Mouse (Mus musculus) erythroid progenitor cell, adult 5-6 weeks (primary cell): ENCODE data around the gene Sec24b. TPM values are rescaled to one million over a fixed set of nuclear protein-coding genes. Genes with fewer than 3 reads are reported as not detected.

Experiments
- ATAC-seq: replicated peaks from 2 replicates; pipeline ENCODE4 v1.8.0; 2016; ENCODE audit warnings: moderate number of reproducible peaks, mild to moderate bottlenecking, moderate TSS enrichment, inconsistent platforms; ENCODE audit not compliant: poor library complexity, low FRiP score, severe bottlenecking
- total RNA-seq, 2 experiments: library from RNA; stranded (forward) in 1 of 2; stranded (reverse) in 1 of 2; fragments of 150-400 nt in 1 of 2; fragments of 186-747, 209-891 nt in 1 of 2; gene quantifications; 2 replicates each; pipeline versions ENCODE4 v1.2.3 to v1.2.4; 2015 to 2017; ENCODE audit warnings: low replicate concordance in 2 of 2

The Sec24b gene
- total RNA-seq, 2 experiments from 2014 or later = 18.0 to 39.4 TPM

DNA sequence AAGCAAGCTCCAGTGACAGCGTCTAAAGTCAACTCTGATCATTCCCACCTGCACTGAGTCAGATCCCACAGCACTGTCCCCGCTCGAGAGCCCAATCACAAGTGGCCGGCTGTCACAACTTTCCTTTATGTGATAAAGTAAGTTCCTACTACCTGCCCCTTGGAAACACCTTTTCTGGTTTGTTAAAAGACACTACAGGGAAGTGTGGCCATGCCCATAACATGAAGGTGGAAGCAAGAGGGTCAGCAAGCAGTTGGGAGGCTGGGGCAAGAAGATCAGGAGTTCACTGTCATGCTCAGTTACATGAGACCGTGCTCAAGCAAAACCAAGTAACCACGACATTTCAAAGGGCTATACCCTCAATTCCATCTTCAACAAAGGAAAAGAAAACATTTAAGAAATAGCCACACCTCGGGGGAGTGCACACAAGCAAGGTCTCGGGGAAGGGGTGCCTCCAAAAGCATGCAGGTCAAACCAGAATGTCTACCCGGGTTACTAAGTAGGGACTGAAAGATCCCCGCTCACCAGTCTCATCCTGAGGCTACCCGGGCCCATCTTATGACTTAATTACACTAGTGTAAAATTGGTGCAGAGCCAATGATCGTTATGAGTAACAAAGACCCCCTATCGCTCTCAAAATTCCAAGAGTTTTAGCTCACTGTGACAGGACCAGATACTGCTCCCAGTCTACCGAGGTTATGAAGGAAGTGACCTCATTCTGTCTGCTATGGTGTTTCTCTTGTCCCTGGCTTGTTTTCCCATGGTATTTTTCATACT lies 3.6 kb downstream of the Sec24b start:
- no peak for ATAC-seq

DNA sequence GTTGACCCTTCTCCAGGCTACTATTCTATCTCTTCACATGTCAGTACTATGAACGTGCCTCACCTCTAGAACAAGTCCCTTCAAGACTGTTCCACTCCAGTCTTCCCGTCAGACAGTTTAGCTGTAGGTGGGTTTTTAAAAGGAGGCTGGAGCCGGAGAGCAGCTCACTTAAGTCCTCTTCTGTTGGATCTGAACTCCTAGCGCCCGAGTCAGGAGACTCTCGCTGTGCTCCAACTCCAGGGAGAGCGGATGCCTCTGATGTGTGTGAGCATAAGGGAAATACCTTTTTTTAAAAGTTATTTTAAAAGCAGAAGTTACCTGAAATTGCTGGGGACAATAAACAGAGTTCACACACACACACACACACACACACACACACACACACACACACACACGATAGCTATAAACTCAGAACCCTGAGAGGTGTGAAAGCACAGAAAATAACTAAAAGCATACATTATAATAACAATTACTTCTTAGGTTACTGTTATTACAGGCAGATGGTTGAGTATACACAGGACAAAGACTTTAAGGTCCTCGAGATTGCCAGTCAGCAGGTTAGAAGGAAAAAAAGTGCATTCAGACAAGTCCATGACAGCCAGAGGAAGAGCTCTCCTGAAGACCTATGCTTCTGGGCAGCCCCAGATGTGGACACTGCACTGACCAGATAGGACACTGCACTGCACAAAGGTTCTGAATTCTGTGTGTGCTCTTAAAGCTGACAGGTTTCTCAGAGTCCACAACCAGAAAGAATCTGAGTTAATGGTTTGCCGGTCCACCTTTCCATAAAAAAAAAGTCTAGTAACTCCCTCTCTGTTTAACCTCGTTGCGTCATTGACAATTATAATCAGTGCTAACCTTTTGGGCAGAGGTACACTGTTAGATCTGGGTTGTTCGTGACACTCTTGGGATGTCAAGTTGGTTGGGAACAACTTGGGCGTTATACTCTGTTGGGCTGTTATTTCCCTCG lies 5.7 kb downstream of the Sec24b start:
- ATAC-seq = no peak

DNA sequence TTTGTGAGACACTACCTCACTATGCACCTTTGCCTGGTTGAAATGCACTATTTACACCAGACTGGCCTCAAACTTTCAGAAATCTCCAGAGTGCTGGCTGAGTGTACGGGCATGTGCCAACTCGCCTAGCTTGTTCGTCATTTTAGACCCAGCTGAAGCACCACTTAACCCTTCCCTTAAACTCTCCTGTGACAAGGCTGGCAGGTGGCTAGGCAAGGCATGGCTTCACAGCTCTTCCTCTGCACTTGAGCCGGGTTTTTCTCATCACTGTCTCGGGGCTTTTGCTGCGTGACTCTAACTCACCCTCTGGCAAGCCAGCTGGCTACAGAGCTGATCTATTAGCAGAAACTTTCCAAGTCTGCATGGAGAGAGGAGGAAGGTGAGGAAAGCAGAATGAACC lies 6.8 kb downstream of the Sec24b start:
- ATAC-seq = no peak

DNA sequence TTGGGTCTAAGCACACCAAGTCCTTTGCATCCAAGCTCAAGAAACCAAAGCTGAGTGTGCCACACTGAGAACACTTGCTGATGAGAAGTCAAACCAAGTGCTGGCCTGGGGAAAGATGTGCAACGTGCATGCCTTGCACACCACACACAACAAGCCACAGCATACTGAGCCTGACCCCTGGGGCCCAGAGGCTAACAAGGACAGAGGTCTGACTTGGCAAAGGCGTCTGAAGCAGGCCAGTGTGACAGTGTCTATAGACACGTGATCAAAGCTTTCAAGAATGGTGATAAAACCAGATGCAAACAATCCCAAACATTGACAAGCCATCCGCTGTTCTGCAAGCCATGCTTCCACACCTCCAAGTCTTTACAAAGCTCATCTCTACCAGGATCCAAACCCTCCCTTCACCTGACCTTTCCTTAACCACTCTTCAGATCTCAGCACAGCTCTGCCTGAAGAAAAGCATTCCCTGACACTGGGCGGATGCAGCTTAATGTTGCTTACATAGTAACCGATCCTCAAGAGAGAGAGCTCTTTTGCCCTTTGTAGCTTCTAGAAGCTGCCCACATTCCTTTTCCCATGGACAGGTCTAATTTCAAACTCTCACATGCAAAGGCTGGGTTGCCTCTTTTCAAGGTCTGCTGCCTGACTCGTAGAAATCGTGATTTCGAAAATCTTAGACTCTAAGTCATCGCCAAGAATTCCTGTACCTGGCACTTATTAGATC lies 7.8 kb downstream of the Sec24b start:
- no peak for ATAC-seq

DNA sequence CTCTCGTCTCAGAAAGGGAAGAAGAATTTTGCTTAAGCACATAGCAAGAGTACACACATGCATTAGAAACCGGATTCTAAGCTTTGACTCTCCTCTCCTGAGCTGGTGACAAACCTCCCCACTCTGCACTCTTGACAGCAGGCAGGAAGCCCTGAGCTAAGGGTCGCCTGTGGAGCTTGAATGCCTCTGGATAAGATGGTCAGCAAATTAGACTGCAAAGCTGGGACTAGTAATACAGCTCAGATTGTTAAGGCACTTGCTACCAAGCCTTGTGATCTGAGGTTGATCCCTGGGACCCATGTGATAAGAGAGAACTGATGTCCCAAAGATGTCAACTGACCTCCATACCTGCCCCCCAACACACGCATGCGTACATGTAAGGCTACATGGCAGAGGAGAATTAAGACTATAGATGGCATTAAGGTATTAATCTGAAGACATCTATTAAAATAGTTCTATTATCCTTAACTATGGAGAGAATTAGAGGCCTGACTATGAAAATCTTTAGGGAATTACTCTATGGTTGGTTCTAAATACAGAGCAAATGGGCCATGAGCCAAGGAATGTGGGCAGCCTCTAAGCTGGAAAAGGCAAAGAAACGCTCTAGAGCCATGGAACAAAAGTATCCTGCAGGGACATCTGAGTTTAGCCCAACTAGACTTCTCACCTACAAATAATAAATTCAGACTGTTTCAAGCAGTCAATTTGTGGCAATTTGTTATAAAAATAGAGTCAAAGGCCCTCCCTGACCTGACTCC lies 8.6 kb downstream of the Sec24b start:
- ATAC-seq = no peak

DNA sequence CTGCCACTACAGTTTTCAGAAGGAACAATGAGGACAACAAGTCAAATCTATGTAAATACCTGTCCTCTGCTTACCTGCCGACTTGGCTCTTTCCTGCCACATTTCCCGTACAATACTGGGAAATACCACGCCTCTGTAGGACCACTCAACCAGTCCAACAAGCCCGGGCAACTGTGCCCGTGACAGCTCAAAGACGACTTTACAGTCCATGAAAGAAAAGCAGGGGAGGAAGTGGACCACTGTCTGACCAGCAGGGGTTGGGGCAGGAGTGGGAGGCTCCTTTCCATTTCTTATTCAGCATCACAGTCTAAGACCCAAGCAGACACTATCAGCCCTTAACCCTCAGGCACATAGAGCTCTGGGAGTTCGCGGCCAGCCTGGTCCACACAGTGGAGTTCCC lies 9.2 kb downstream of the Sec24b start:
- ATAC-seq = no peak

DNA sequence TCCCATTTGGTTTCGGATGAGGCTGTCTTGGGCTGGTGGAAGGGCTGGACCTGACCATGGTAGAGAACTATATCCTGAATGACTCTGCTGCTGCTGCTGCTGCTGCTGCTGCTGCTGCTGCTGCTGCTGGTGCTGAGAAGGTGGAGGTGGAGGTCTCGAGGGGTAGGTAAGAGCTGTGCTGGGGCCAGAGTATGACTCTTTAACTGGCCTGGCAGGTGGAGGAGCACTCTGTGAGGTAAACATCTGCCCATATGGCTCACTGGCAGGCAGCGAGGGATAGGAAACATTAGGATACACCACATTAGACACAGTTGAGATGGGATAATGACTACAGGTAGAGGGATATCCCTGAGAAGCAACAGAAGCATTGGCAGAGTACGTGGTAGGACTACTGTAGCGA lies 20.6 kb downstream of the Sec24b start:
- no peak for ATAC-seq

DNA sequence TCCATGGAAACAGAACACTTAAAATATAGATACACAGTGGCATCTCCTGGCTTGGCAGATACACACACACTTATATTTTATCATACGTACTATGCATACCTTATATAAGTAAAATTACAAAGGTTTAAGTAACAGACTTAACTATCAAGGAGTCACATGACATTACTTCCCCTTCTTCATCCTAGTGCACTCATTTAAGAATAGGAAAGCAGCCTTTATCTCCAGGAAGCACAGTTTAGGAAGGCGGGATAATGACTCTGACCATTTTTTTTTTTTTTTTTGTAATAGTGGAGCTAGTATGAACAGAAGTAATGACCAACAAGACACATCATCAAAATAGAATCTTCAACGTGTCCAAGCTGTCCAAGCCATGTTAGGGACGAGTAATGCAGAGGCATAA lies 21.3 kb downstream of the Sec24b start:
- ATAC-seq = no peak

DNA sequence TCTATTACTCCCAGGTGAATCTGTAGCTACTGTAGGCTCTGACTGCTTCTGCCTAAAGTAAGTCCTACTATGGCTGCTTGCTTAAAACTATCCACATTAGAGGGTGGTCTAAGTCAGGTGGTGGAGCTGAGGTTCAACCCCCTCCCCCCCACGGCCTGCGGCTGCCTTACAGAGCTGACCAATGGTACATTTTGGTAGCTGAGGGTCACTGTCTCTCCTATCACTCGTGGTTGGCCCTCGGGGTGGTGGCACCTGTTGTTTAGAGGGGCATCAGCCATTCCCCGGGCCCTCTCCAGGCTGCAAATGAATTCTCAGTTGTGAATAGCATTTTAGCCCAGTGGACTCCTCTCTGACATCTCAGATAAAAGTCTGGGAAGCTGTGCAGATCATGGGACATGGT lies 32.6 kb downstream of the Sec24b start:
- no peak for ATAC-seq

DNA sequence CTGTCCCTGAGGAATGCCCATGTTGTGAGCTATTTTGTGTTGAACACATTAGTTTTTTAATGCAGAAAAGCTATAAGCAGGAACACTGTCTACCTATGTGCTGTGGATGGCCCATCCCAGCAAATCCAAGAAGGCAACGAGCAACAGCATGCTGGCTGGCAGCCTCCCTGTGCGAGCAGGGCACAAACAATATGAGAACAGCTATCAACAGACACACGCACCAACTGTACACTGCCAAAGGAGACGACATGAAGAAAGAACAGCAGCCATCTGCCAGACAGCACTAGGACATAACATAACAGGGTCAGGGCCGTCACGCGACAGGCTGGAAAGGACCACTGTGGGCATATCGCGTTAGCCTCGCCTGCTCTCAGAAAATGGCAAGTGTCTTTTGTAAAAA lies 35.2 kb downstream of the Sec24b start:
- ATAC-seq = no peak

DNA sequence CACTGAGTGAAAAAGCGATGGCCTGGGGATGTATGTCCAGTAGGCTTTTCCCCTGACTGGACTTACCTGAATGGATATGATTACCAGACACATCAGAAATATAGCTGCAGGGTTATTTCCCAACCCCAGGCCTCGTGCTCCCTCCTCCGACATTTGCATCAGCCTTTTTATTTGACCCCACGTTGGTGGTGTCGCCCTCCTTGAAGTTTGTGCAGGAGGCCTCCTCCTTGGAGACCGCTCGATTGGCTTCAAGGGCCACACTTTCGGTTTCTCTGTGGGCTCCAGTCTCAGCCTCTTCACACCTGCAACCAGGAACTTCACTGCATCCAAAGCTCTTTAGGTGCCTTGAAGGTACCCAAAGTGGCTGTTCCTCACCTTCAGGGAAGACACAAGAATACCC lies 35.8 kb downstream of the Sec24b start:
- ATAC-seq = no peak

DNA sequence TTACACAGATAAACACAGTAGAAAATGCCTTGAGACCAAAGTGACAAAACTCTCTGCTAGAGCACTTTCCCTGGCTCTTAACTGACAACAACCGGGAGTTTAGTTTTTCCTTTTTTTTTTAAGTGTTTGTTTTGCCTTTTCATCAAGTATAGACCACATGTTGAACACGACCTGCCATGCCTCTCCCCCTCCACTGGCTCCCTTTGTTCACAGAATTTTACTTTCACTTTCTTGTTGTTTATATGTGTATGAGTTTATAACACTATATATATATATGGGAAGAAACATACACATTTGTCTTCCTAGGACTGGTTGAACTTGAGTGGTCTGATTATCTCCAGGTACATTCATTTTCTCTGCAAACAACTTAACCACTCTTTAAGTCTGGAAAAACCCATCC lies 48.4 kb downstream of the Sec24b start:
- no peak for ATAC-seq

DNA sequence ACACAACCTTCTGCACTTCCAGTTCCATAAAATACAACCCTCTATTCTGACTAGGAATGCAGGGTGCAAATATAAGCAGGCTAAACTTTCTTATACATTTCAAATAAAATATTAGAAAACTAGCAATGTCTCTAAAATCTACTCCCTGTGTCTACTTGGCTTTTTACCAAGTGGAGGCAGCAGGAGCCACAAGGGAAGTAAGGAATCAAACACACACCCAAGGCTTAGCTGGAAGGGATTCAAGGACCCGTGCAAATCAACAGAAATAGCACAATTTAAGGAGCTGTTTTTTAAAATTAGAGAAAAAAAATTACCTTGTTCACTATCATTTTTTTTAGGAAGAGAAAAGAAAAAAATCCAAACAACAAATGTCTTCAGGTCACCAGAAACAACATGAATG lies 50.1 kb downstream of the Sec24b start:
- no peak for ATAC-seq

DNA sequence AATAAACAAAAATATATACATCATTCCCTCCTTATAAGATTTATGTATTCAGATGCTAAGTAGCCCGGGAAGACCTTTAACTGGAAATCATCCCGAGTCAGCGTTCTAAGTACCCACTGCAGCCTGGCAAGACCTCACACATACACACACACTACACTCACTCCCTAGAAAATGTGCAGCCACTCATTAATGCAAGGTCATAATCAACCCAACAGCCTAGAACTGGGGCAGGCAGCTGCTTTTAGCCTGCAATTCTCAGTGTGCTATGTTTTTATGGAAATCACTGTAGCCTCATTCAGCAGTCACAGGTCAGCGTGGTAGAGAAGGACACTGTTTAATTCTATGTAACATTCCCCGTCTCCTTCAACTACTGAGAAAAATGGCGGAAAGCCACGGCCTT lies 55.2 kb downstream of the Sec24b start:
- no peak for ATAC-seq

DNA sequence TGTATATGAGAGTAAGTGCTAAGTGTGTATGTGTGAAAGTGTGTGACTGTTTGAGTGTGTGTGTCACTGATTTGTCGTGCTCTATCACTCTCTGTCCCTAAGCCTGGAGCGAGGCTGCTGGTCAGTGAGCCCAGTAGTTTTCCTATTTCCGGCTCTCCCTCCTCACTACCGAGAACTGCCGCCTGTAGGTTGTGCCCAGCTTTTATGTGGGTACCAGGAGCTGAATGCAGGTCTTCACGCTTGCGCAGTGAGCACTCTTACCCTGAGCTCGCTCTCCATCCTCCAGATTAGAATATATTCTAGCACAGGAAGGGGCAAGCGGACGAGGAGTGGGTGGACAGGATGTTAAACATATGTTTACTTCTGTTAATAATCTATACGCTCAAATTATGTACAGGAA lies 60.4 kb downstream of the Sec24b start:
- ATAC-seq = no peak

DNA sequence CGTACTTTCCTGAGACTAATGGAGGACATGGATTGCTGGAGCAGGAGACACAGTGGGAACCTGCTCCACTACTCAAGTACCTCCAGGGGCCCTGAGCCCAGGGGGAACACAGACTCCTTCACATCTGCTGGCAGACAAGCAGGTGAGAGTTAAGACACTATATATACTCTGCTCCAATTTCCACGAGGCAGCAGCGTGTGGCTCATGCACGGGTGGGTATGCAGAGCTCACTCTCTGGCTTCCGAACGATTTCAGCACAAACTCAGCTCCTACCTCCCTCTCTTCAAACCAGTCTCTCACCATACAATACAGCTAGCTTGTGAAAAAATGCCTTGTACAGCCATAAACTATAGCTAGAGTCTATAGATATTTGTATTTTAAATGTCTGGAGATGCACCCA lies 62.8 kb downstream of the Sec24b start:
- ATAC-seq = no peak

DNA sequence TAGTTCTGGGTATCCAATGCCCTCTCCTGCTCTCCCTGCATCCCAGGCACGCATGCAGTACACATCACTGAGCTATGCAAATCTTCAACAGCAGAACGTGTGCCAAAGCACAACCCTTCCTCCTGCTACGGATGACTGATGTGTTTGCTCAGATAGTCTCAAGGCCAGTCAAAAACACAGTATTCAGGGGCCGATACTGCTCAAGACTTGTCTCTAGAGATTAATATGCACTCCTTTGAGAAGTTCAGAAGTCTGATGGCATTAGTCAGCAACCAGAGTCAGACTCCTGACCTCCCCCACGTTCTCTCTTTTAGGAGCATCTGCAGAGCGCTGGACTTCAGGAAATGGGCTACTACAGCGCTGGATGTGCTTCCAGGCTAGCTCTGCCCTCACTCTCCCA lies 63.4 kb downstream of the Sec24b start:
- ATAC-seq = no peak

DNA sequence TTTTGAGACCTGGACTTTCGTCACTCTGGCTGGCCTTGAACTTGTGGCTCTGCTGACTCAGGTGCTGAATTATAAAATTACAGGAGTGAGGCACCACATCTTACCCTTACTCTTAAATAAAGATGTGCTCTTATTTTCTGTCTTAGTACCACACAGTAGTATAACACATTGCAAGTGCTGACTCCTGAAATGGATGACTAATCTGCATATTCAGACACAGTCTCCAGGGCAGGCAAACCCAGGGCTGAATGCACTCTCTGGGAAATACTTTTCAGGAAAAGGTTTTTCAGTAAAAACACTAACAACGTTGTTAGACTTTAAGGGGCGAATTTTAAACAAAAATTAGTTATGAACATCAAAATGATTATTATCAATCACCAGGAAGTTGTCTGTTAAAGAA lies 64.0 kb downstream of the Sec24b start:
- no peak for ATAC-seq

DNA sequence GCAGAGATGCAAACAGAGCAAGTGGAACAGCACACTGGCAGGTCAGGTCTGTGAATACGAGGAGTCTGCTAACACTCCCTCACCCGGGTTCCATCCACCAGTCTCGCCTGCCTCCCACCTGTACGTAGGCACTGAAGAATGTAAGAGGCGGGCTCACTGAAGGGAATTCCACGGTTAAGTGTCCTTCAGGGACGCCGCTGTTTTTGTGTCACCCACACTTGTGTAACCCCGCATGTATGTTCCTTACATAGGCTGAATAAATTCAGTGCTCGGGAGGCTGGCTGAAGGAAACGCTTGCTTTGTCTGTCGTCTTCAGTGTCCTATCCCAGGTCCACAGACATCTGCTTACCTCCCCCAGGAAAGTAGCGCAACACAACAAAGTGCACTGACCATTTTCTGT lies 74.1 kb downstream of the Sec24b start:
- no peak for ATAC-seq

DNA sequence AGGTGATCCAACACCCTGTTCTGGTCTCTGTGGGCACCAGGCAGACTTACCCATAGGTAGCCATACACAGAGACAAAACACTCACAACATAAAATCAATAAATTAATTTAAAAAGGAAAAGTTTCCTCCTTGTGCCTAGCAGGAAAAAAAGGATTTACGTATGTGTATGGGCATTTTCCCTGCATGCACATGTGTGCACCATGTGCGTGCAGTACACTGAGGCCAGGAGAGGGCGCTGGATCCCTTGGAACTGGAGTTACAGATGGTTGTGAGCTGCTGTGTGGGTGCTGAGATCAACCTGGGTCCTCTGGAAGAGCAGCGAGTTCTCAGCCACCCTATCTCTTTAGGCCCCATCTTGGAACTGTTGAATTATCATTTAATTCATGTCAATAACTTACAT lies 76.0 kb downstream of the Sec24b start:
- ATAC-seq = no peak
